8 mouse cellular contexts compared by ENCODE assay signal in the genomic region with DNA sequence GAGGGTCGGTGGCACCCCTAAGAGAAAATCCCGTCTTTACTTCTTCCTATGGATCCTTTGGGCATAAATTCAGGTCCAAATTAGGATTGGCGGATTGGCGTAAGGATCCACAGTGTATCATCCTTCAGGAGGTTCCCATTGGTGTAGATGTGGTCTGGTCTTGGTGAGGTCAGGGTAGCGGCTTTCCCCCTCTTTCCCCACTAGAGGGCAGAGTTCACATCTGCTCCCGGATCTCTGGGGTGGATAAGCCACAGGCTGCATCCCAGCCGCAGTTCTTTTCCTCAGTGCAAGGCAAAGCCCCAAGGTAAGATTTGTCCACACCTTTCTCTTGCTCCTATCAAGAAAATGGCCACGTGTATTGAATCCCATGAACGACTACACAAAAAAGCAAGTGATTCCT. TPM values are rescaled to one million over a fixed set of nuclear protein-coding genes. Genes with fewer than 3 reads are reported as not detected.
DNase-seq lines count a peak whose midpoint lies in the region; ATAC-seq and TF ChIP-seq lines count a peak whose summit lies in the region.

No protein-coding gene starts in this region.

- H3K27me3 ChIP-seq in heart, embryonic 11.5 days (ENCODE audit: control insufficient read depth, insufficient read depth, low read length) = no peaks in the 10 kb centered on the region
- H3K27me3 ChIP-seq in embryonic facial prominence, embryonic 10.5 days (replicated peaks; ENCODE audit: low read depth, poor library complexity, severe bottlenecking) = 0 out of 2 replicates have a peak, but pooled peaks cover 7% of the 10 kb centered on the region
- no peaks in the 10 kb centered on the region for H3K27me3 ChIP-seq in heart, embryonic 12.5 days (replicated peaks)

- no peaks in the 10 kb centered on the region for H3K4me1 ChIP-seq in heart, embryonic 11.5 days (ENCODE audit: control insufficient read depth, insufficient read depth, low read length)
- peaks cover 4% of the 10 kb centered on the region for H3K4me1 ChIP-seq in embryonic facial prominence, embryonic 10.5 days
- no peaks in the 10 kb centered on the region for H3K4me1 ChIP-seq in heart, embryonic 12.5 days (replicated peaks)
- H3K4me1 ChIP-seq in lung, adult 2 months (ENCODE audit: control insufficient read depth, insufficient read depth, low read length) = no peaks in the 10 kb centered on the region

- TF ChIP-seq POLR2A in lung, adult 2 months (IDR thresholded peaks at IDR 0.05; ENCODE audit: borderline replicate concordance, extremely low read depth, low read depth, low read length) = no peak

- 27% methylated on average over 9 of the region's 9 CpGs for WGBS in heart, embryonic 11.5 days (ENCODE audit: insufficient replicate concordance)
- WGBS in embryonic facial prominence, embryonic 10.5 days = 20% methylated on average over 9 of the region's 9 CpGs
- WGBS in heart, embryonic 12.5 days = 21% methylated on average over 9 of the region's 9 CpGs
- WGBS in lung, adult 2 months = 35% methylated on average over 9 of the region's 9 CpGs

- TF ChIP-seq CTCF in lung, adult 2 months (IDR thresholded peaks at IDR 0.05; ENCODE audit: insufficient read depth, low read length) = peak; percentile 87

- ATAC-seq in heart, embryonic 11.5 days (replicated peaks; ENCODE audit: insufficient number of reproducible peaks, low FRiP score, low TSS enrichment) = no peak
- peak; percentile 66; the same call in 1 of the 2 replicates for ATAC-seq in heart, embryonic 12.5 days (ENCODE audit: insufficient number of reproducible peaks, low FRiP score)
- ATAC-seq in neutrophil, adult 5-6 weeks (ENCODE audit: extremely low read depth, insufficient number of reproducible peaks, low FRiP score, poor library complexity, severe bottlenecking) = peak; percentile 65; the same call in 1 of the 2 replicates

- H3K4me3 ChIP-seq in heart, embryonic 11.5 days (ENCODE audit: low read depth, low read length) = no peak overlapping the region
- H3K4me3 ChIP-seq in embryonic facial prominence, embryonic 10.5 days = no peak overlapping the region
- H3K4me3 ChIP-seq in heart, embryonic 12.5 days = no peak overlapping the region
- no peak overlapping the region for H3K4me3 ChIP-seq in lung, adult 2 months (replicated peaks; ENCODE audit: extremely low read depth, low read depth, low read length)

- no peaks in the 10 kb centered on the region for H3K36me3 ChIP-seq in heart, embryonic 11.5 days (ENCODE audit: control insufficient read depth, insufficient read depth, low read length)
- H3K36me3 ChIP-seq in embryonic facial prominence, embryonic 10.5 days (replicated peaks) = no peaks in the 10 kb centered on the region
- H3K36me3 ChIP-seq in heart, embryonic 12.5 days = no peaks in the 10 kb centered on the region

- no peaks in the 10 kb centered on the region for H3K9me3 ChIP-seq in heart, embryonic 11.5 days (replicated peaks; ENCODE audit: control insufficient read depth, low read length)
- no peaks in the 10 kb centered on the region for H3K9me3 ChIP-seq in embryonic facial prominence, embryonic 10.5 days
- no peaks in the 10 kb centered on the region for H3K9me3 ChIP-seq in heart, embryonic 12.5 days (replicated peaks)

- no peak overlapping the region for H3K9ac ChIP-seq in heart, embryonic 11.5 days (ENCODE audit: low read depth, low read length)
- no peak overlapping the region for H3K9ac ChIP-seq in heart, embryonic 12.5 days

- H3K4me2 ChIP-seq in heart, embryonic 11.5 days = no peak overlapping the region
- H3K4me2 ChIP-seq in heart, embryonic 12.5 days = no peak overlapping the region

- peak; percentile 98 for DNase-seq in heart, adult 11 months
- DNase-seq in adrenal gland, postnatal 25 days = peak; percentile 45
- peak; percentile 75 for DNase-seq in embryonic facial prominence, embryonic 10.5 days (ENCODE audit: low spot score)
- DNase-seq in kidney, postnatal 10 days = peak; percentile 74
- peak; percentile 64 for DNase-seq in lung, adult 2 months

- H3K27ac ChIP-seq in heart, embryonic 11.5 days (ENCODE audit: low read depth, low read length) = no peak overlapping the region
- H3K27ac ChIP-seq in embryonic facial prominence, embryonic 10.5 days (replicated peaks) = no peak overlapping the region
- no peak overlapping the region for H3K27ac ChIP-seq in heart, embryonic 12.5 days (ENCODE audit: poor library complexity, severe bottlenecking)

RNA-seq across cellular contexts. Expression of a gene that starts 51.8 kb away (rescaled TPM):
- 2.1 and 2.5 TPM in 2 replicates for polyA plus RNA-seq in heart, embryonic 11.5 days (2014; fragmentation: Nextera tagmentation; extraction: Ambion mirVana)
- 2.6 and 5.8 TPM in 2 replicates for total RNA-seq in adrenal gland, postnatal 25 days (2021)
- 0.10 TPM in 1 of 2 replicates, not detected in the other for polyA plus RNA-seq in embryonic facial prominence, embryonic 10.5 days (2016; fragmentation: Nextera tagmentation; extraction: Ambion mirVana)
- 2.4 and 2.5 TPM in 2 replicates for polyA plus RNA-seq in heart, embryonic 12.5 days (2016; fragmentation: Nextera tagmentation; extraction: Ambion mirVana)
- polyA plus RNA-seq in lung, adult 2 months (2012; rRNA removed) = 2.4 and 10.4 TPM in 2 replicates
- 0.25 TPM in 1 of 2 replicates, not detected in the other for total RNA-seq in neutrophil, adult 5-6 weeks (2017)

Comparison
In these comparisons a context has a peak if more than half of its experiments do, and no peak if none do; other contexts are left out.
1. DNase-seq: peak in every context shown above with its lines; median percentile 98 in heart, adult 11 months; 75 in embryonic facial prominence, embryonic 10.5 days; 74 in kidney, postnatal 10 days; 64 in lung, adult 2 months; 45 in adrenal gland, postnatal 25 days.